Mouse (Mus musculus): ENCODE results near the gene Zscan2. TPM values are rescaled to one million over a fixed set of nuclear protein-coding genes. Genes with fewer than 3 reads are reported as not detected.

Zscan2 gene
- total and polyA plus RNA-seq, 3 experiments = 0.82 to 3.7 (median 1.7) TPM

- H3K79me2 ChIP-seq (replicated peaks; ENCODE audit: control insufficient read depth, extremely low read depth, insufficient read depth, poor library complexity, severe bottlenecking) = no peaks in the 10 kb centered on the region
- H3K27me3 ChIP-seq (replicated peaks) = no peaks in the 10 kb centered on the region
- H3K4me3 ChIP-seq (replicated peaks in 1 of 3; ENCODE audit: low read depth in 2 of 3, low read length in 2 of 3, poor library complexity in 1 of 3) = no peak overlapping the region
- H3K9ac ChIP-seq (ENCODE audit: insufficient read depth, low read depth) = no peak overlapping the region
- dilution Hi-C loops (cut with MboI; ENCODE audit: extremely low pct_ligation_motif_present, extremely low pct_unique_long_range_greater_than_20kb, low sequenced_read_pairs) (no loop called here), in situ Hi-C loops (cut with MboI; ENCODE audit: low pct_ligation_motif_present, low pct_unique_long_range_greater_than_20kb, low sequenced_read_pairs) (no loop called here)
- no peak overlapping the region for H3K27ac ChIP-seq (ENCODE audit: insufficient read depth, low read depth)
- no peak overlapping the region for H3K4me2 ChIP-seq (ENCODE audit: insufficient read depth, low read depth, poor library complexity, severe bottlenecking)
- H3K36me3 ChIP-seq (replicated peaks in 1 of 2; ENCODE audit: control insufficient read depth in 1 of 2, insufficient read depth in 1 of 2, low read length in 1 of 2) = peaks cover 2 to 53% of the 10 kb centered on the region in 2 experiments
- no peaks in the 10 kb centered on the region for H3K9me3 ChIP-seq (replicated peaks; ENCODE audit: low read length)
- DNase-seq (ENCODE audit: extremely low read depth) = no peak
- TF ChIP-seq UBTF (IDR thresholded peaks at IDR 0.05; ENCODE audit: low read depth, low read length) (no peak), KAT2A (IDR thresholded peaks at IDR 0.05; ENCODE audit: insufficient replicate concordance, low read length) (no peak), ETS1 (conservative IDR thresholded peaks at IDR 0.05; ENCODE audit: low read depth, low read length) (no peak), TBP (conservative IDR thresholded peaks at IDR 0.05; ENCODE audit: low read depth, low read length) (no peak), NELFE (IDR thresholded peaks at IDR 0.05; ENCODE audit: low read depth, low read length) (no peak), BHLHE40 (IDR thresholded peaks at IDR 0.05; ENCODE audit: low read depth, low read length) (no peak), EP300 (IDR thresholded peaks at IDR 0.05; ENCODE audit: low read length) (no peak), JUND (conservative IDR thresholded peaks at IDR 0.05; ENCODE audit: low read depth, low read length) (no peak), MAFK (IDR thresholded peaks at IDR 0.05; ENCODE audit: insufficient replicate concordance, low read length) (no peak), RAD21 (IDR thresholded peaks at IDR 0.05; ENCODE audit: low read depth, low read length) (no peak), CHD2 (IDR thresholded peaks at IDR 0.05; ENCODE audit: low read length) (no peak), ZC3H11A (IDR thresholded peaks at IDR 0.05; ENCODE audit: low read depth, low read length) (no peak), ZKSCAN1 (IDR thresholded peaks at IDR 0.05; ENCODE audit: borderline replicate concordance, low read depth, low read length) (no peak), POLR2A (IDR thresholded peaks at IDR 0.05; ENCODE audit: low read depth, low read length) (no peak), GABPA (IDR thresholded peaks at IDR 0.05; ENCODE audit: insufficient replicate concordance, low read depth, low read length) (no peak), SMC3 (IDR thresholded peaks at IDR 0.05; ENCODE audit: low read depth, low read length) (no peak), ZNF384 (IDR thresholded peaks at IDR 0.05; ENCODE audit: low read depth, low read length) (no peak), JUN (IDR thresholded peaks at IDR 0.05; ENCODE audit: insufficient read depth, low read depth, low read length) (no peak)
- H3K4me1 ChIP-seq (ENCODE audit: control insufficient read depth in 1 of 2, insufficient read depth in 2 of 2) = peaks cover 2 to 23% of the 10 kb centered on the region in 2 experiments; a peak in 2 of 4 replicates
These were observed 5.9 kb downstream of the Zscan2 start for GRCm38 (mm10) chr7:80866514-80867147.

- H3K9me3 ChIP-seq (replicated peaks; ENCODE audit: low read length) = no peaks in the 10 kb centered on the region
- in situ Hi-C loops (cut with MboI; ENCODE audit: low pct_ligation_motif_present, low pct_unique_long_range_greater_than_20kb, low sequenced_read_pairs) (no loop called here), dilution Hi-C loops (cut with MboI; ENCODE audit: extremely low pct_ligation_motif_present, extremely low pct_unique_long_range_greater_than_20kb, low sequenced_read_pairs) (no loop called here)
- no peak overlapping the region for H3K27ac ChIP-seq (ENCODE audit: insufficient read depth, low read depth)
- no peak overlapping the region for H3K4me3 ChIP-seq (replicated peaks in 1 of 3; ENCODE audit: low read depth in 2 of 3, low read length in 2 of 3, poor library complexity in 1 of 3)
- H3K36me3 ChIP-seq (replicated peaks in 1 of 2; ENCODE audit: control insufficient read depth in 1 of 2, insufficient read depth in 1 of 2, low read length in 1 of 2) = peaks cover 0 to 57% of the 10 kb centered on the region in 2 experiments
- TF ChIP-seq MXI1 (IDR thresholded peaks at IDR 0.05; ENCODE audit: low read depth, low read length) (no peak), MEF2A (IDR thresholded peaks at IDR 0.05; ENCODE audit: borderline replicate concordance, low read depth, low read length) (no peak), ZC3H11A (IDR thresholded peaks at IDR 0.05; ENCODE audit: low read depth, low read length) (no peak), HCFC1 (IDR thresholded peaks at IDR 0.05; ENCODE audit: low read depth, low read length) (no peak), RAD21 (IDR thresholded peaks at IDR 0.05; ENCODE audit: low read depth, low read length) (no peak), GABPA (IDR thresholded peaks at IDR 0.05; ENCODE audit: insufficient replicate concordance, low read depth, low read length) (no peak), ZNF384 (IDR thresholded peaks at IDR 0.05; ENCODE audit: low read depth, low read length) (no peak), CHD1 (IDR thresholded peaks at IDR 0.05; ENCODE audit: low read depth, low read length) (no peak), MAZ (IDR thresholded peaks at IDR 0.05; ENCODE audit: low read depth, low read length) (no peak), IRF4 (IDR thresholded peaks at IDR 0.05; ENCODE audit: low read depth, low read length) (no peak), ETS1 (conservative IDR thresholded peaks at IDR 0.05; ENCODE audit: low read depth, low read length) (no peak), RCOR1 (conservative IDR thresholded peaks at IDR 0.05; ENCODE audit: low read depth, low read length) (no peak), CTCF (conservative IDR thresholded peaks at IDR 0.05 in 1 of 2, IDR thresholded peaks at IDR 0.05 in 1 of 2; ENCODE audit: low read depth in 2 of 2, low read length in 2 of 2) (no peak), ZKSCAN1 (IDR thresholded peaks at IDR 0.05; ENCODE audit: borderline replicate concordance, low read depth, low read length) (no peak), ZMIZ1 (IDR thresholded peaks at IDR 0.05; ENCODE audit: low read depth, low read length) (no peak), NELFE (IDR thresholded peaks at IDR 0.05; ENCODE audit: low read depth, low read length) (no peak)
- H3K79me2 ChIP-seq (replicated peaks; ENCODE audit: control insufficient read depth, extremely low read depth, insufficient read depth, poor library complexity, severe bottlenecking) = no peaks in the 10 kb centered on the region
- H3K4me1 ChIP-seq (ENCODE audit: control insufficient read depth in 1 of 2, insufficient read depth in 2 of 2) = peaks cover 0 to 14% of the 10 kb centered on the region in 2 experiments; a peak in 2 of 4 replicates
- H3K4me2 ChIP-seq (ENCODE audit: insufficient read depth, low read depth, poor library complexity, severe bottlenecking) = no peak overlapping the region
- H3K9ac ChIP-seq (ENCODE audit: insufficient read depth, low read depth) = no peak overlapping the region
- no peak for DNase-seq (ENCODE audit: extremely low read depth)
- H3K27me3 ChIP-seq (replicated peaks) = no peaks in the 10 kb centered on the region
These were observed 8.0 kb downstream of the Zscan2 start for GRCm38 (mm10) chr7:80868686-80869085.

Measured in CH12.LX (cell line).